Mouse (Mus musculus): ENCODE measurements at regions not wholly inside any gene's neighbourhood (a gene's known extent, or its start where the extent isn't known, plus 50 kb on each side); places are given as distances from the start of the nearest gene placed in this dataset.

DNA sequence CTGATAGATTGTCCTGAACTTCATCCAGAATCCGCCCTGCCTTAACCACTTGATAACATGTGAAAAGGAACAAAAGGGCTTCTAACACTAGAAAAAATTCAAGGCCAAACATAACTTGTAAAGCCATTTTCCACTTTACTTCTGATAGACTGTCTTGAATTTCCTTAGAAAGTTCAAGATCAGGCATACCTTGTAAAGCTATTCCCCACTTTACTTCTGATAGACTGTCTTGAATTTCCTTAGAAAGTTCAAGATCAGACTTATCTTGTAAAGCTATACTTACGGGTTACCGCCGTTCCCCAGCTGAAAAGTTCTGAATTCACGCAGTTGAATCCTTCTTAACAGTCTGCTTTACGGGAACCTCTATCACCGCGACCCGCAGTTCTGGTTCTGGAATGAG lies 108.4 kb downstream of the Gm21913 start:
- peak in 1 of 2 experiments; percentile 1 for DNase-seq

Measured in cerebellum, adult 18-20 months (tissue).